Mouse (Mus musculus): Measurements from ENCODE around the gene Ppp1r21. TPM values are rescaled to one million over a fixed set of nuclear protein-coding genes. Genes with fewer than 3 reads are reported as not detected.

The Ppp1r21 gene
- total and polyA plus RNA-seq, 3 experiments = 4.6 to 33.5 (median 31.8) TPM

GRCm38 (mm10) chr17:88556176-88556575 lies 26.3 kb downstream of the Ppp1r21 start:
- Histone ChIP-seq H3K36me3 (replicated peaks) (peaks cover 82% of the 10 kb centered on the region), H3K9me3 (replicated peaks) (no peaks in the 10 kb centered on the region), H3K4me1 (ENCODE audit: insufficient read depth, low read depth, low read length) (no peaks in the 10 kb centered on the region), H3K27me3 (ENCODE audit: insufficient read depth, low read length) (no peaks in the 10 kb centered on the region), H3K4me3 (ENCODE audit: low read depth, low read length) (no peak overlapping the region)
- ATAC-seq (ENCODE audit: extremely low read depth, insufficient number of reproducible peaks, low FRiP score, poor library complexity, severe bottlenecking) (no peak), DNase-seq (ENCODE audit: low spot score) (no peak)
- TF ChIP-seq CTCF (IDR thresholded peaks at IDR 0.05; ENCODE audit: low read depth, low read length) (no peak), POLR2AphosphoS5 (IDR thresholded peaks at IDR 0.05; ENCODE audit: insufficient replicate concordance, low read depth, low read length) (no peak), GATA2 (IDR thresholded peaks at IDR 0.05; ENCODE audit: borderline replicate concordance, low read depth, low read length) (no peak), GATA1 (IDR thresholded peaks at IDR 0.05; ENCODE audit: borderline replicate concordance, low read length) (no peak), TAL1 (conservative IDR thresholded peaks at IDR 0.05; ENCODE audit: low read depth, low read length) (no peak)

- no peak for DNase-seq (ENCODE audit: low spot score)
- H3K36me3 ChIP-seq (replicated peaks) = peaks cover 83% of the 10 kb centered on the region
- ATAC-seq (ENCODE audit: extremely low read depth, insufficient number of reproducible peaks, low FRiP score, poor library complexity, severe bottlenecking) = no peak
Observed at GRCm38 (mm10) chr17:88556688-88557087, 26.8 kb downstream of the Ppp1r21 start.

GRCm38 (mm10) chr17:88558168-88558842 lies 28.4 kb downstream of the Ppp1r21 start:
- no peaks in the 10 kb centered on the region for H3K9me3 ChIP-seq (replicated peaks)
- TF ChIP-seq GATA1 (IDR thresholded peaks at IDR 0.05; ENCODE audit: borderline replicate concordance, low read length) (no peak), GATA2 (IDR thresholded peaks at IDR 0.05; ENCODE audit: borderline replicate concordance, low read depth, low read length) (no peak), POLR2AphosphoS5 (IDR thresholded peaks at IDR 0.05; ENCODE audit: insufficient replicate concordance, low read depth, low read length) (no peak), CTCF (IDR thresholded peaks at IDR 0.05; ENCODE audit: low read depth, low read length) (no peak), TAL1 (conservative IDR thresholded peaks at IDR 0.05; ENCODE audit: low read depth, low read length) (no peak)
- no peak for ATAC-seq (ENCODE audit: extremely low read depth, insufficient number of reproducible peaks, low FRiP score, poor library complexity, severe bottlenecking)
- no peak for DNase-seq (ENCODE audit: low spot score)
- H3K27me3 ChIP-seq (ENCODE audit: insufficient read depth, low read length) = no peaks in the 10 kb centered on the region
- peaks cover 81% of the 10 kb centered on the region for H3K36me3 ChIP-seq (replicated peaks)
- no peaks in the 10 kb centered on the region for H3K4me1 ChIP-seq (ENCODE audit: insufficient read depth, low read depth, low read length)
- no peak overlapping the region for H3K4me3 ChIP-seq (ENCODE audit: low read depth, low read length)

More at GRCm38 (mm10) chr17:88556688-88557087, 26.8 kb downstream of the Ppp1r21 start:
- Histone ChIP-seq H3K9me3 (replicated peaks) (no peaks in the 10 kb centered on the region), H3K27me3 (ENCODE audit: insufficient read depth, low read length) (no peaks in the 10 kb centered on the region), H3K4me3 (ENCODE audit: low read depth, low read length) (no peak overlapping the region), H3K4me1 (ENCODE audit: insufficient read depth, low read depth, low read length) (no peaks in the 10 kb centered on the region)
- TF ChIP-seq CTCF (IDR thresholded peaks at IDR 0.05; ENCODE audit: low read depth, low read length) = no peak
- no peak for TF ChIP-seq TAL1 (conservative IDR thresholded peaks at IDR 0.05; ENCODE audit: low read depth, low read length)
- TF ChIP-seq POLR2AphosphoS5 (IDR thresholded peaks at IDR 0.05; ENCODE audit: insufficient replicate concordance, low read depth, low read length) = no peak
- TF ChIP-seq GATA2 (IDR thresholded peaks at IDR 0.05; ENCODE audit: borderline replicate concordance, low read depth, low read length) = no peak
- no peak for TF ChIP-seq GATA1 (IDR thresholded peaks at IDR 0.05; ENCODE audit: borderline replicate concordance, low read length)

GRCm38 (mm10) chr17:88563611-88564010 lies 33.7 kb downstream of the Ppp1r21 start:
- no peaks in the 10 kb centered on the region for H3K27me3 ChIP-seq (ENCODE audit: insufficient read depth, low read length)
- peaks cover 75% of the 10 kb centered on the region for H3K36me3 ChIP-seq (replicated peaks)
- ATAC-seq (ENCODE audit: extremely low read depth, insufficient number of reproducible peaks, low FRiP score, poor library complexity, severe bottlenecking) (no peak), DNase-seq (ENCODE audit: low spot score) (no peak)
- no peaks in the 10 kb centered on the region for H3K4me1 ChIP-seq (ENCODE audit: insufficient read depth, low read depth, low read length)
- no peaks in the 10 kb centered on the region for H3K9me3 ChIP-seq (replicated peaks)
- no peak for TF ChIP-seq GATA2 (IDR thresholded peaks at IDR 0.05; ENCODE audit: borderline replicate concordance, low read depth, low read length)
- no peak for TF ChIP-seq TAL1 (conservative IDR thresholded peaks at IDR 0.05; ENCODE audit: low read depth, low read length)
- no peak for TF ChIP-seq POLR2AphosphoS5 (IDR thresholded peaks at IDR 0.05; ENCODE audit: insufficient replicate concordance, low read depth, low read length)
- no peak for TF ChIP-seq GATA1 (IDR thresholded peaks at IDR 0.05; ENCODE audit: borderline replicate concordance, low read length)
- TF ChIP-seq CTCF (IDR thresholded peaks at IDR 0.05; ENCODE audit: low read depth, low read length) = no peak
- H3K4me3 ChIP-seq (ENCODE audit: low read depth, low read length) = no peak overlapping the region

- Histone ChIP-seq H3K36me3 (replicated peaks) (peaks cover 79% of the 10 kb centered on the region), H3K9me3 (replicated peaks) (no peaks in the 10 kb centered on the region), H3K4me3 (ENCODE audit: low read depth, low read length) (no peak overlapping the region), H3K4me1 (ENCODE audit: insufficient read depth, low read depth, low read length) (no peaks in the 10 kb centered on the region), H3K27me3 (ENCODE audit: insufficient read depth, low read length) (no peaks in the 10 kb centered on the region)
- no peak for DNase-seq (ENCODE audit: low spot score)
- ATAC-seq (ENCODE audit: extremely low read depth, insufficient number of reproducible peaks, low FRiP score, poor library complexity, severe bottlenecking) = no peak
- TF ChIP-seq GATA2 (IDR thresholded peaks at IDR 0.05; ENCODE audit: borderline replicate concordance, low read depth, low read length) = no peak
- TF ChIP-seq POLR2AphosphoS5 (IDR thresholded peaks at IDR 0.05; ENCODE audit: insufficient replicate concordance, low read depth, low read length) = no peak
- TF ChIP-seq CTCF (IDR thresholded peaks at IDR 0.05; ENCODE audit: low read depth, low read length) = no peak
- TF ChIP-seq TAL1 (conservative IDR thresholded peaks at IDR 0.05; ENCODE audit: low read depth, low read length) = no peak
- TF ChIP-seq GATA1 (IDR thresholded peaks at IDR 0.05; ENCODE audit: borderline replicate concordance, low read length) = no peak
Observed at GRCm38 (mm10) chr17:88569807-88570540, 40.1 kb downstream of the Ppp1r21 start.

GRCm38 (mm10) chr17:88570784-88571183 lies 40.9 kb downstream of the Ppp1r21 start:
- Histone ChIP-seq H3K36me3 (replicated peaks) (peaks cover 78% of the 10 kb centered on the region), H3K9me3 (replicated peaks) (no peaks in the 10 kb centered on the region), H3K4me3 (ENCODE audit: low read depth, low read length) (no peak overlapping the region), H3K4me1 (ENCODE audit: insufficient read depth, low read depth, low read length) (no peaks in the 10 kb centered on the region), H3K27me3 (ENCODE audit: insufficient read depth, low read length) (no peaks in the 10 kb centered on the region)
- DNase-seq (ENCODE audit: low spot score) (no peak), ATAC-seq (ENCODE audit: extremely low read depth, insufficient number of reproducible peaks, low FRiP score, poor library complexity, severe bottlenecking) (no peak)
- no peak for TF ChIP-seq GATA2 (IDR thresholded peaks at IDR 0.05; ENCODE audit: borderline replicate concordance, low read depth, low read length)
- no peak for TF ChIP-seq POLR2AphosphoS5 (IDR thresholded peaks at IDR 0.05; ENCODE audit: insufficient replicate concordance, low read depth, low read length)
- TF ChIP-seq GATA1 (IDR thresholded peaks at IDR 0.05; ENCODE audit: borderline replicate concordance, low read length) = no peak
- no peak for TF ChIP-seq TAL1 (conservative IDR thresholded peaks at IDR 0.05; ENCODE audit: low read depth, low read length)
- TF ChIP-seq CTCF (IDR thresholded peaks at IDR 0.05; ENCODE audit: low read depth, low read length) = no peak
